Mouse (Mus musculus) left cerebral cortex, postnatal 25 days (tissue): ENCODE results near the gene Mdfic. TPM values are rescaled to one million over a fixed set of nuclear protein-coding genes. Genes with fewer than 3 reads are reported as not detected.

Experiments
- DNase-seq, 2 experiments: peaks; one replicate each; pipeline ENCODE4 v3.0.0; 2022; ENCODE audit warnings: low spot score in 2 of 2, mixed read lengths in 1 of 2
- intact Hi-C: fragments of 180-260 bp; cut with DNase I; formaldehyde crosslinking; loops from one replicate; pipeline ENCODE4 v1.15.1; 2025
- total RNA-seq, 2 experiments: library from RNA; stranded (reverse); gene quantifications; 2 replicates each; pipeline ENCODE4 v1.2.3; 2021

The Mdfic gene
- total RNA-seq, 2 experiments from 2014 or later, result 2.8 to 3.3 TPM

GRCm38 (mm10) chr6:15780688-15781087, 60.2 kb downstream of the Mdfic start:
- intact Hi-C loops, result no loop called here
- DNase-seq, result peak in 1 of 2 experiments; percentile 81

- DNase-seq, result peak; percentile 41 to 92
- intact Hi-C loops, result loop anchor here (5.0 to 10.0 kb wide), 2 partner anchors 595 to 893 kb away; no protein-coding TSS in a partner anchor
Measured at GRCm38 (mm10) chr6:15789523-15790500, 69.4 kb downstream of the Mdfic start.

- peak; percentile 3 to 53 for DNase-seq
- intact Hi-C loops, result loop anchor here (10.0 kb wide), 1 partner anchor 598 kb away; no protein-coding TSS in a partner anchor
Measured at GRCm38 (mm10) chr6:15792680-15793601, 72.5 kb downstream of the Mdfic start.

- DNase-seq, result no peak
- intact Hi-C loops, result loop anchor here (10.0 kb wide), 1 partner anchor 599 kb away; no protein-coding TSS in a partner anchor
Measured at GRCm38 (mm10) chr6:15793602-15794345, 73.3 kb downstream of the Mdfic start.

- intact Hi-C loops, result loop anchor here (10.0 kb wide), 1 partner anchor 600 kb away; no protein-coding TSS in a partner anchor
- DNase-seq, result no peak
Measured at GRCm38 (mm10) chr6:15794801-15795200, 74.3 kb downstream of the Mdfic start.

- intact Hi-C loops, result no loop called here
- DNase-seq, result no peak
Measured at GRCm38 (mm10) chr6:15807382-15807781, 86.9 kb downstream of the Mdfic start.

GRCm38 (mm10) chr6:15825236-15825635, 104.8 kb downstream of the Mdfic start:
- DNase-seq, result no peak
- intact Hi-C loops, result no loop called here

GRCm38 (mm10) chr6:15829812-15830211, 109.4 kb downstream of the Mdfic start:
- intact Hi-C loops, result no loop called here
- no peak for DNase-seq

- intact Hi-C loops, result no loop called here
- DNase-seq, result peak in 1 of 2 experiments; percentile 55
Measured at GRCm38 (mm10) chr6:15830651-15831050, 110.2 kb downstream of the Mdfic start.

- intact Hi-C loops, result no loop called here
- no peak for DNase-seq
Measured at GRCm38 (mm10) chr6:15837695-15838094, 117.2 kb downstream of the Mdfic start.

GRCm38 (mm10) chr6:15839831-15840230, 119.4 kb downstream of the Mdfic start:
- no peak for DNase-seq
- intact Hi-C loops, result no loop called here

GRCm38 (mm10) chr6:15840429-15840828, 120.0 kb downstream of the Mdfic start:
- no peak for DNase-seq
- intact Hi-C loops, result no loop called here

- intact Hi-C loops, result no loop called here
- DNase-seq, result no peak
Measured at GRCm38 (mm10) chr6:15841476-15842209, 121.2 kb downstream of the Mdfic start.

GRCm38 (mm10) chr6:15843295-15843694, 122.8 kb downstream of the Mdfic start:
- DNase-seq, result no peak
- intact Hi-C loops, result no loop called here

- DNase-seq, result no peak
- intact Hi-C loops, result no loop called here
Measured at GRCm38 (mm10) chr6:15845711-15846342, 125.4 kb downstream of the Mdfic start.
